Mouse (Mus musculus): ENCODE results near the gene Tmem259. TPM values are rescaled to one million over a fixed set of nuclear protein-coding genes. Genes with fewer than 3 reads are reported as not detected.

Tmem259 gene
- total and polyA plus RNA-seq, 3 experiments, result 62.0 to 150 TPM; not detected in 1

GRCm38 (mm10) chr10:79960671-79961294 lies 23.3 kb downstream of the Tmem259 start:
- Histone ChIP-seq H3K27me3 (ENCODE audit: control insufficient read depth in 1 of 2, insufficient read depth in 2 of 2, low read length in 2 of 2) (no peaks in the 10 kb centered on the region), H3K4me1 (ENCODE audit: control insufficient read depth in 1 of 2, insufficient read depth in 2 of 2, low read length in 2 of 2) (peaks cover 0 to 12% of the 10 kb centered on the region in 2 experiments; a peak in 3 of 4 replicates), H3K4me3 (ENCODE audit: control insufficient read depth in 1 of 2, insufficient read depth in 1 of 2, low read depth in 2 of 2, low read length in 2 of 2) (peak overlapping the region; percentile 70 to 83), H3K79me2 (ENCODE audit: control insufficient read depth, insufficient read depth, low read length, poor library complexity) (peaks cover 11% of the 10 kb centered on the region), H3K9me3 (replicated peaks; ENCODE audit: insufficient read depth, low read length) (no peaks in the 10 kb centered on the region), H3K9ac (ENCODE audit: control insufficient read depth, low read depth, low read length, poor library complexity, severe bottlenecking) (peak overlapping the region; percentile 85), H3K27ac (ENCODE audit: control insufficient read depth, low read depth, low read length) (peak overlapping the region; percentile 37), H3K36me3 (ENCODE audit: control insufficient read depth in 1 of 2, insufficient read depth in 2 of 2, low read length in 2 of 2) (peaks cover 2 to 8% of the 10 kb centered on the region in 2 experiments; a peak in 2 of 4 replicates)
- no peak for DNase-seq (ENCODE audit: low read depth, low spot score)
- TF ChIP-seq POLR2AphosphoS2 (IDR thresholded peaks at IDR 0.05; ENCODE audit: low read length) (no peak), TCF12 (IDR thresholded peaks at IDR 0.05; ENCODE audit: low read depth, low read length) (no peak), USF2 (IDR thresholded peaks at IDR 0.05; ENCODE audit: borderline replicate concordance in 1 of 2, insufficient read depth in 1 of 2, low read depth in 1 of 2, low read length in 2 of 2) (no peak), UBTF (IDR thresholded peaks at IDR 0.05; ENCODE audit: borderline replicate concordance, insufficient read depth, low read depth, low read length) (no peak)

DNA sequence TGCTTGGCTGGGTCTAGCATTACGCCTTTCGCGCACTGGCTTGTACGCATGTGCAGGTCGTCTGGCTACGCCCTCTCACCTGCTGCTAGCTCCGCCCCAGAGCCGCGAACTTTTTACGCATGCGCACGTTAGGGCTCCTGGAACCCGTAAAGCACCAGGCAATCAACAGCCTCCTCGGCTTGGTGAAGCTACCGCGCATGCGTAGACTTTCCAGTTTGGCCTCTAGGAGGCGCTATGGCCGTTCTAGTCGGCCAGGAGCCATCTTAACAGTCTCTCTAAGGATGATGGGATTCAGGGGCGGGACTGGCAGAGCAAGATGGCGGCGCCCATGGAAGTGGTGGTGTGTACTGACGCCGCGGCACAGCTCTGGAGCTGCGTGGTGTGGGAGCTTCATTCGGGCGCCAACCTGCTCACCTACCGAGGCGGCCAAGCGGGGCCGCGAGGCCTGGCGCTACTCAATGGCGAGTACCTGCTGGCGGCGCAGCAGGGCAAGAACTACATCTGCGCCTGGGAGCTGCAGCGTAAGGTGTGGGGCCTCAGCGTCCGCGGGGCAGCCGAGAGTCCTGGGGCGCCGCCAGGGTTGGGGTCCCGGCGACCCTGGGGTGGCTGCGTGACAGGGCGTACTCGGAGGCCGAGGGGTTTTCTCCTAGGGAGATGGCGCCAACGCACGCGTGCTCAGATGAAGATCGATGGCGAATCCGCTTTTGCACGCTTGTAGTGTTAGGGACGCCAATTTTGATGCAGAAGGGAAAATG lies 24.1 kb downstream of the Tmem259 start, which contains the start of gene Wdr18:
Gene Wdr18, plus strand, starts transcription at position 306 of the 755 bp plus-strand sequence.
- no peaks in the 10 kb centered on the region for H3K27me3 ChIP-seq (ENCODE audit: control insufficient read depth in 1 of 2, insufficient read depth in 2 of 2, low read length in 2 of 2)
- peaks cover 0 to 12% of the 10 kb centered on the region in 2 experiments; a peak in 3 of 4 replicates for H3K4me1 ChIP-seq (ENCODE audit: control insufficient read depth in 1 of 2, insufficient read depth in 2 of 2, low read length in 2 of 2)
- H3K79me2 ChIP-seq (ENCODE audit: control insufficient read depth, insufficient read depth, low read length, poor library complexity), result peaks cover 11% of the 10 kb centered on the region
- H3K9me3 ChIP-seq (replicated peaks; ENCODE audit: insufficient read depth, low read length), result no peaks in the 10 kb centered on the region
- peak within 1 kb of the TSS; percentile 70 to 83 for H3K4me3 ChIP-seq (ENCODE audit: control insufficient read depth in 1 of 2, insufficient read depth in 1 of 2, low read depth in 2 of 2, low read length in 2 of 2)
- DNase-seq (ENCODE audit: low read depth, low spot score), result peak; percentile 99
- peaks cover 2 to 8% of the 10 kb centered on the region in 2 experiments; a peak in 2 of 4 replicates for H3K36me3 ChIP-seq (ENCODE audit: control insufficient read depth in 1 of 2, insufficient read depth in 2 of 2, low read length in 2 of 2)
- H3K27ac ChIP-seq (ENCODE audit: control insufficient read depth, low read depth, low read length), result peak within 1 kb of the TSS; percentile 37
- peak within 1 kb of the TSS; percentile 85 for H3K9ac ChIP-seq (ENCODE audit: control insufficient read depth, low read depth, low read length, poor library complexity, severe bottlenecking)
- TF ChIP-seq E2F4 (IDR thresholded peaks at IDR 0.05; ENCODE audit: borderline replicate concordance, low read depth, low read length), result no peak
- TF ChIP-seq CHD2 (IDR thresholded peaks at IDR 0.05; ENCODE audit: low read length), result no peak
- TF ChIP-seq MXI1 (IDR thresholded peaks at IDR 0.05; ENCODE audit: low read depth, low read length), result peak; percentile 99
- TF ChIP-seq ZKSCAN1 (IDR thresholded peaks at IDR 0.05; ENCODE audit: low read depth, low read length), result no peak
- no peak for TF ChIP-seq MYB (IDR thresholded peaks at IDR 0.05; ENCODE audit: low read depth, low read length)
- TF ChIP-seq JUND (IDR thresholded peaks at IDR 0.05; ENCODE audit: low read depth, low read length), result no peak
- peak; percentile 62 for TF ChIP-seq ZC3H11A (IDR thresholded peaks at IDR 0.05; ENCODE audit: low read depth, low read length)
- TF ChIP-seq MAFK (IDR thresholded peaks at IDR 0.05; ENCODE audit: borderline replicate concordance, low read depth, low read length), result no peak
- TF ChIP-seq ETS1 (IDR thresholded peaks at IDR 0.05; ENCODE audit: low read depth, low read length), result no peak; the same call in 1 of the 2 replicates
- peak; percentile 64; the same call in 1 of the 2 replicates for TF ChIP-seq TCF12 (IDR thresholded peaks at IDR 0.05; ENCODE audit: low read depth, low read length)
- TF ChIP-seq UBTF (IDR thresholded peaks at IDR 0.05; ENCODE audit: borderline replicate concordance, insufficient read depth, low read depth, low read length), result no peak
- no peak for TF ChIP-seq USF2 (IDR thresholded peaks at IDR 0.05; ENCODE audit: borderline replicate concordance in 1 of 2, insufficient read depth in 1 of 2, low read depth in 1 of 2, low read length in 2 of 2)
- TF ChIP-seq ELF1 (IDR thresholded peaks at IDR 0.05; ENCODE audit: low read depth, low read length), result peak; percentile 30; the same call in 1 of the 2 replicates
- TF ChIP-seq MAX (IDR thresholded peaks at IDR 0.05; ENCODE audit: low read length), result peak; percentile 83
- TF ChIP-seq NELFE (IDR thresholded peaks at IDR 0.05; ENCODE audit: low read depth, low read length), result peak; percentile 77
- TF ChIP-seq POLR2A (IDR thresholded peaks at IDR 0.05; ENCODE audit: control insufficient read depth in 1 of 2, insufficient read depth in 1 of 2, low read depth in 1 of 2, low read length in 2 of 2, poor library complexity in 1 of 2), result peak; percentile 57 to 87
- peak; percentile 95 for TF ChIP-seq HCFC1 (IDR thresholded peaks at IDR 0.05; ENCODE audit: low read depth, low read length)
- no peak for TF ChIP-seq ZNF384 (IDR thresholded peaks at IDR 0.05; ENCODE audit: low read depth, low read length)
- no peak for TF ChIP-seq EP300 (IDR thresholded peaks at IDR 0.05; ENCODE audit: low read depth in 1 of 2, low read length in 2 of 2)
- peak; percentile 68; the same call in 1 of the 2 replicates for TF ChIP-seq KAT2A (conservative IDR thresholded peaks at IDR 0.05; ENCODE audit: low read depth, low read length)
- TF ChIP-seq MYC (IDR thresholded peaks at IDR 0.05; ENCODE audit: low read depth, low read length), result peak; percentile 73; the same call in 1 of the 2 replicates
- TF ChIP-seq POLR2AphosphoS5 (IDR thresholded peaks at IDR 0.05; ENCODE audit: borderline replicate concordance, low read depth, low read length), result no peak
- TF ChIP-seq CHD1 (IDR thresholded peaks at IDR 0.05; ENCODE audit: low read depth, low read length), result no peak
- no peak for TF ChIP-seq MEF2A (IDR thresholded peaks at IDR 0.05; ENCODE audit: extremely low read depth, insufficient replicate concordance, low read depth, low read length, poor library complexity, severe bottlenecking)
- 0 out of 2 replicates have a peak, but pooled peaks have one; percentile 43 for TF ChIP-seq POLR2AphosphoS2 (IDR thresholded peaks at IDR 0.05; ENCODE audit: low read length)
- TF ChIP-seq BHLHE40 (IDR thresholded peaks at IDR 0.05; ENCODE audit: borderline replicate concordance, low read depth, low read length), result no peak
- TF ChIP-seq RAD21 (IDR thresholded peaks at IDR 0.05; ENCODE audit: low read depth, low read length), result peak; percentile 83
